Mouse (Mus musculus): Measurements from ENCODE around the gene Syt6.
"Not testable (repeated sequence)": the region's sequence is repeated elsewhere in the genome, so short reads cannot be mapped to it uniquely, and the experiment has no call there.

Syt6 gene

DNA sequence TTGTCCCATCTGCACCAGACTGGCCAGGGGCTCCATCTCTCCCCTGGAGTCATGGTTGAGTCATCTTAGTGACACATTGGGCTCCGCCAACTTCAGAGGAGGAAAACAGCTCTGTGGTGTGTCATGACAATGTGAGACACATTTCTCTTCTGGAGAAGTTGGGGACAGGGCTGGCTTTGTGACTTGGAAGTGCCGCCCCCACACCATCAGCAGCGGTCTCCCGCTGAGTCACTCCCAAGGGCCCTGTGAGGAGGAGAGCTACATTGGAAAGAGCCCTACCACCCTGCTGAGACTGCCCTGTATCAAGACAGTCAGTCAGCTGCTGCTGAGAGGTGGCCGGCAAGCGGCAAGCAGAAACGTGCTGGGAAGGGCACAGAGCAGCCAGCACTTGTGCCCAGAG lies 26.0 kb downstream of the Syt6 start:
- no peak for DNase-seq (ENCODE audit: low spot score in 2 of 2)

DNA sequence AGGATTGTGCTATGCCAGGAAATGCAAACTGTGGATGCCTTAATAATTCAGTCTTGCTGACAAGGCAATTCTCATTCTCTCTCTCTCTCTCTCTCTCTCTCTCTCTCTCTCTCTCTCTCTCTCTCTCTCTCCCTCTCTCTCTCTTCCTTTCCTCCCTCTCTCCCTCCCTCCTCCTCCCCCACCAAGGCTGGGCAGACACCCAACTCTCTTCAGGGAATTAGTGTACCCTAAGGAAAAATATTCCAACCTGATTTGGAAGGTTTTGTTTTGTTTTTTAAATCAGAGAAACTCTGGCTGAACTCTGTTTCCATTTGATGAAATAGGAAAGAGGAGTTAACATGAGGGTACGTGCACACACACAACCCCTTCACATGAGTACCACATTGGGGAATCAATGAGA lies 26.5 kb downstream of the Syt6 start:
- DNase-seq (ENCODE audit: low spot score in 2 of 2), result no peak

DNA sequence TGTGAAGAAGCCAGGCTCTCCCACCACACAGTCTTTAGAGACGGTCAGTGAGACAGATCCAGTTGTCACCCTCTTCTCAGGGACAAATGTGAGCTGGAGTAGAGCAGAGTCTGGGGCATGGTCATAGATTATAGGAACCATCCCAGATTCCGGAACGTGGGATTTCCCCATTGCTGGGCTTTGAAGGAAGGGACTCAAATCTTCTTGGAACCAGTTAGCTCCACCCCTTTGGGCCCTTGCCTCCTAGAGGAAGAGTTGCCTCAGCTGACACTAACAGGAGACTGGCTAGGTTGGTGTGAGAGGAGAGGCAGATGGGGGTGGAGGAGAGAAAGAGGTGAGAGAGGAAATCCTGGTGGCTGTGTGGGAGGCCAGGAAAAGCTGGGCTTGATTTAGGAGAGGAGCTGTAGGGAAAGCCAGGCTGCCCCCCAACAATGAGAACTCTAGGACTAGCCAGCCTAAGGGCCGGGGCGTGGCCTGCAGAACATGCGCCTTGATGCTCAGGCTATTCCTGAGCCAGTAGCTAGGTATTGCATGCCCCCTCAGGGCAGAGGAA lies 31.1 kb downstream of the Syt6 start:
- no peak for DNase-seq (ENCODE audit: low spot score in 2 of 2)

DNA sequence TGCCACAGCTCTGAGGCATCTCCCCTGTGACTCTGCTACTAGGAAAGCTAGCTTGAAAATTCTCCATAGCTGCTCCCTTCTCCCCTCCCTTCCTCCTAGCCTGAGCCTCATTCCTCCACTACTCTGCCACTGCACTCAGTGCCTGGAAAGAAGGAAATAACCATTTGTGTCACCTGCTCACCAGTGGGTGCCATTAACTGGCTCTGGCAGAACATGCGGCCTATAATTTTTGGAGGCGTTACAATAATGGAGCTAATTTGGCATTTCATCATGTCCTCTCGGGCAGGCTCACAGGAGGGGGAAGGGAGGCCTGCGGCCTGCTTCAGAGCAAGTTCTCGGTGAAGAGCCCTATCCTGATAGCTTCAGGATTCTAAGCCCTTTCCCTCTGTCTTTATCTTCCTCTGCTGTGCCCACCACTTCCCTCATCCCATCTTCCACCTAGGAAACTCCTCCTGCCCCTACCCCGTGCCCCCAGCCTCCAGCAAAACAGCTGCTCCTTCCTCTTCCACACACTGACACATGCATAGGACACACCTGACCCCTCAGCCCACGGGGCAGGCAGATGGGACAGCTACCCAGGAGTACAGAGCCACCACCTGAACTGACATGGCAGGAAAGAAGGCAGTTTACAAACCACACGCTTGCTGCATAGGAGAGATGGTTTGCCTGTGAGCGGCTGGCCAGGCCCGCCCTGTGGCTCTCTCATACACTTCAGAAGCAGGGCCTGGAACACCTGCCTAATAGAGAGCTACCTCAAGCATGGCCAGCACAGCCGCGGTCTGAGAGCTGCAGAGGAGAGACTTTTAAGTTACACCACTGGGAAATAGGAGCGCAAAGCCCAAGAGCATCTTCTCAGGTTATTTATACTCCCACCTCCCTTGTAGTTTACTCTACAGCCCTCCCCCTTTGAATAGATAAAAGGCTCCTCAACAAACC lies 31.9 kb downstream of the Syt6 start:
- DNase-seq (ENCODE audit: low spot score in 2 of 2), result no peak

DNA sequence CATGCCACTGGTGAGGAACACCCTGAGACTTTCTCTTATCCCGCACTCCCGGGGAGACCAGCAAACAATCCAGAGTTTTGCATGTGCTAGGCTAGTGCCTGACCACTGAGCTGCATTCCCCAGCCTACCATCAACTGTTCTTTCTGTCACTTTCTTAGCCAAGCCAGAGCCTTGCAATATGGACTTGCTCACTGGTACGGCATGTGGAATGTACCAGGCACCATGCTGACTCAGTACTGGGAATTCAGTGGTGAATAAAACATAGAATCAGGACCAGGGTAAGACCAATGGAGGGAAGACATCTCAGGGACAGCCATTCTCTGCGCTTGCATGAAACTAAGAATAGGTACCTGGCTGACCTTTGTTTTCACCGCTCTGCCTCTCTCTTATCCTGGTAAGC lies 35.2 kb downstream of the Syt6 start:
- no peak for DNase-seq (ENCODE audit: low spot score in 2 of 2)

DNA sequence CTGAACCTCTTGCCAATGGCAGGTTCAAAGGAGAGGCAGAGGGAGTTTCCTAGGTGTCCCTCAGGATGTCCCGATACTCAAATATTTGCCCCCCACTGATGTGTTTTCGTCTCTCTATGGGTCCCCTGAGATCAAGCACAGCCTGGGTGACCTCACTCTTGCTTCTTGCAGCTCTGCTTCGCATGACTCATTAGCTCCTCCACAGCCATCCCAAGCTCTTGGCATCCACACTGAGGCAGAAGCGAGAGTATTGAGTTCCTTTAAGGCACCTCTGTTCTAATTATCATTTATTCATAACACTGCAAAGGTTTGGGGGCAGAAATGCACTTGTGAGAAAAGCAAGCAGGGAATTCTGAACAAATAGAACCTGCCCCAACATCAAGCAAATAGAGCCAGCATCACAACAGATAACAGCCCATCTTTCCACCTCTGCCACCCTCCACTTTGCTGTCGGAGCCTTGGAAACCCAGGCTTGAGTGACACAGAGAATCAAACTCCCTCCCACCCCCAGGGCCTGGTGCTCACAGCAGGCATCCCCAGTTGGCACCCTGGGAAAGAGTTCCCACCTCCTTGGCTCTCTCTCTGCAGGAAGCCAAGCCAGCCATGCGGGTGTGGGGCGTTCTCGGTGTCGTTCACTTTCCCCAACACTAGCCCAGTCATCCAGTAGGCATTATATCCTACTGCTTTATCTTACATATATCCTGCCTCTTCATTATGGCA lies 37.8 kb downstream of the Syt6 start:
- no peak for DNase-seq (ENCODE audit: low spot score in 2 of 2)

DNA sequence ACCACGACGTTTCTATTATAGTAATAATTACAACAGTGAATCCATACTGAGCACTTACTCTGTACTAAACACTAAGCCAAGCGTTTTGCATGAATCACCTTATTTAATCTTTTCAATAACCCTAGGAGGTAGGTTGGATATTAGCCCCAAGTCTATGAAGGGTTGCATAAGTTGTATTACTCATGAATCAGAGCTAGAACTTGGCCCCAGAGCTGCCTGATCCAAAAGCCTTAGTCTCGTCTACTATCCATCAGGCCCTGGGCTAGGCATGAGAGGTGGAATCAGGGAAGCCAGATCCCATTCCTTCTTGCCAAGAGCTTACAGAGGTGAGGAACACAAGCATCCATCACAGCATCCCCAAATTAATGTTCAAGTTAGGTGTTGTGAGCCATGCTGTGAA lies 40.6 kb downstream of the Syt6 start:
- DNase-seq (ENCODE audit: low spot score in 2 of 2), result no peak

DNA sequence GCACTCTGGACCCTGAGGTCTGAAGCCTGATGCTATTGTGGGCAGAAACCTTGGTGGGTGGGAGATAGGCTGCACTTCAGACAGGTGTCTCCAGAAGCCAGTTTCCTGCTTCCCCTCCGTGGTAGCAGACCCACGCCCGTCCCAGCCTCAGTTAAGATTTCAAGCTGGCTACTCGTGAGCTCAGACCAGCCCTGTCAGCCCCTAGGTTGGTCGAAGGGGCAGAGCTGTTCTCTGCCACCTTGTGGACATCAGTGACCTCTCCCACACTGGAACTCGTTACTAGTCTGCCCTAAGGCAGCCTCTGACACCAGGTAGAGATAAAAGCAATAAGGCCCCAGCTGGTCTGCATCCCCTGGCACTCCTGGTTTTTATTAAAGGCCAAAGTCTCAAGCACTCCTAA lies 42.0 kb downstream of the Syt6 start:
- no peak for DNase-seq (ENCODE audit: low spot score in 2 of 2)

DNA sequence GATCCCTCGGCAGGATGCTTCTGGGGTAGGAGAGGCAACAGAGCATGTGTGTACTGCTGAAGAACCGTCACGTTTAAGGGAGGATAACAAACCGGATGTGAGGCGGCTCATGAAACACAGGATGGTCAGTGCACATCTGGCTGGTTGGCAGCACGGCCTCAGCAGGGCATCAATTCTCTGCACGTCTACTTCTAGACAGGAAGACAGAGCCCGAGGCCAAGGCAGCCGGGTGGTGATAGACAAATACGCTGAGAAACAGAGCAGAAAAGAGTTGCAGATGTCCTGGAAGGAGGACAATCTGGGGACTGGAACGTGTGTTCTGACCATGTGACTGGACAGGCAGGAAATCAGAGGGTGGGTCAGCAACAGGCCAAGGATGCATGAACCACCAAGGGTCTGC lies 45.1 kb downstream of the Syt6 start:
- no peak for DNase-seq (ENCODE audit: low spot score in 2 of 2)

DNA sequence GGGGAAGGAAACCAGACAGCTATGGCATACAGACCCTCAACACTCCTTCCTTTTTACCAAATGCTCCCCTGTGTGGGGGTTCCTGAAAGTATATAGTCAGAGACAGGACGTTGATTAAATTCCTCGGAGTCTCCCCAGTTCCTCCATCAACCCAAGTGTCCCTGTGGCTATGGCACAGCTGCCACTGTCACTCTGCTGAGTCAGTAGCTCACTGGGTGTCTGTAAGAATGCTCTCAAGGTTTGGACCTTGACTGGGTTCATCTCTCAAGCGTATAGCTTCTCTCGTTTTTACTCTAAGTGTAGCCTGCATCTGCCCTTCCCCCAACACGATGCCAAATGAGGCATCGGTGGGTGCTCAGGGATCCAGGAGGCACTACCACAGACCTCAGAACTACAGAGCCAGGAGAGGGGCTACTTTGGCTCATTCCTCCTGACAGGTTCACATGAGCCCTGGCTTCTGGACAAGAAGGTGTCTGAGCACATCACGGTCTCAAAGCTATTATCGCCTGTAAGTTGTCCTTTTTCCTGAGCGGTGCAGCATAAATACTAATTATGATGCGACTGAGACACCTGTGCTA lies 49.0 kb downstream of the Syt6 start:
- DNase-seq (ENCODE audit: low spot score in 2 of 2), result no peak

DNA sequence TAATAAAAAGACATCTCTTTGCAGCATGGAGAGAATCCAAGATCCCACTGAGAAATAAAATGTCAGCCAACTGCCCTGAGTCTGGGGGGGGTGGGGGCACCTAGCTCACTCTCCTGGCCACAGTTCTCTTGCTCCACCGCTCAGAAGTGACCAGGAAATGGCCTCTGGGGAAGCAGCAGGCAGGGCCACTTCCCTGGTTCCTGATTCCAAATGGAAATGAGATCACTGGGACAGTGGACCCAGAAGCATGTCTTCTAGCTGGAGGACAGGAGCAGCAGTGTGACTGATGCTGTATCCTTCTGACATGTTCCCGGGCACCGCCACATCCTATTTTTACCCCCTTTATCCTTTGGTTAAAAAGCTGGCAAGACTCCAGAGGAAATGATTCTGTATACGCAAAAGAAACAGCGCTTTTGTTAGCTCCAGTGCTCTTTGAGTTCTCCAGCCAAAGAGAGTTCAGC lies 49.6 kb downstream of the Syt6 start:
- no peak for DNase-seq (ENCODE audit: low spot score in 2 of 2)

DNA sequence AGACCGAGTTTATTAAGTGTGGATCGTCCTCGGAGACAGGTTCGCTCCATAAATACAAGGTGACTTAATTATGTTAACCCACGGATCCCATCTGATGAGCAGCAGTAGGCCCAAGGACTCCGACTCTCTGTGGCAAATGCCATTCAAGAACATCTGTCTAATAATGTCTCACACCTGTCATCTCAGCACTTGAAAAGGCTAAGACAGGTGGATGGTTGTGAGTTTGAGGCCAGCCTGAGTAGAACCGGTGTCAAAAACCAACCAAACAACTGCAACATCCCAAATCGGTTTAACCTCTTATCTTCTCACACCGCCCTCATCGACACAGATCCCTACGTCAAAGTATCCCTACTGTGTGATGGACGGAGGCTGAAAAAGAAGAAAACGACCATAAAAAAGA lies 50.1 kb downstream of the Syt6 start:
- DNase-seq (ENCODE audit: low spot score in 2 of 2), result no peak

DNA sequence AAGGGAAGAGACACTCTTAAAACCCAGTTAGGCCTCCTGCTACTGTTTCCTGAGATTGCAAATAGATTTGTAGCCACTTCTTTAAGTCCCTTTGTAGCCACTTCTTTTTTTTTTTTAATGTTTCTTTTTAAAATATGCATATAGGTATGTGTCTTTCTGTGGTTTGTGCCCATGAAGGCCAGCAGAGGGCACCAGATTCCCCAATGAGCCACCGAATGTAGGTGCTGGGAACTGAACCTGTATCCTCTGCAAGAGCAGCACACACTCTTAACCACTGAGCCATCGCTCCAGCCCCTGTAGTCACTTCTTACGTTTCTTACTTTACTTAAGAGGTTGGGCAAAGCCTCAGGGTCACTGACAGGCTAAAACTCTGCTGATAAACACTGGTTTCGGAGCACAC lies 51.5 kb downstream of the Syt6 start:
- DNase-seq (ENCODE audit: low spot score in 2 of 2), result no peak

DNA sequence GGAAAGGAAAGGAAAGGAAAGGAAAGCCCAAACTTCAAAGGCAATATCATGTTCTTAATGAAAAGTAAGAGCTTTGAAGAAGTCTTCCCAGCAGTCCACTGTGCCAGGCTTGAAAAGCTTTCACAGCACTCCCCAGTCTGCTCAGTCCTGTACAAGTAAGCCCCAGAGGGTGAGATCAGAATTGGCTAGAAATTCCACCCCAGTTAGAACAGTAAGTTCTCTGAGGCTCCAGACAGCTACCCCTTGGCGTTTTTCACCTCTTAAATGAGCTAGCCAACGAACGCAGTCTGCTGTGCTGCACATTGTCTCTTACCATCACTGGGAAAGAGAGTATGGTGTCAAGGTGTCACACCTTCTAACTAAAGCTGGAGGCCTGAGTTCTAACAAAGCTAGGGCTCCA lies 52.6 kb downstream of the Syt6 start:
- DNase-seq (ENCODE audit: low spot score in 2 of 2), result no peak

DNA sequence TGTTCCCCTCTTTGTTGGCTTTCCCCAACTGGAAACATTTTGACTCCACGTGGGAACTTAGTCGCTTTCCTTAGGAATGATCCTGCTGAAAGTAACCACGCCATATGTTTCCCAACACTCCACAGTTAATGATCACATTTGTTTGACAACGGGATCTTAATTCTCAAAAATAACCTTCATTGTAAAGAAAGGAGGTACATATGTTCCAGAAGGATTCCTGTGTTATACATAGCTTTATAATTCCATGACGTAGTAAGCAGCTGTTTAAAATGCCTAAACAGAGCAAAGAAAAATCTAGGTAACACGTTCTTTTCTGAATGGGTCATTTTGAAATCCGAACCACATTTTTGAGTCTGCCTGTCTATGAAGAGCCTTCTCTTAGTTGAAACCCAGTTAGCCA lies 58.1 kb downstream of the Syt6 start:
- DNase-seq (ENCODE audit: low spot score in 2 of 2), result no peak

DNA sequence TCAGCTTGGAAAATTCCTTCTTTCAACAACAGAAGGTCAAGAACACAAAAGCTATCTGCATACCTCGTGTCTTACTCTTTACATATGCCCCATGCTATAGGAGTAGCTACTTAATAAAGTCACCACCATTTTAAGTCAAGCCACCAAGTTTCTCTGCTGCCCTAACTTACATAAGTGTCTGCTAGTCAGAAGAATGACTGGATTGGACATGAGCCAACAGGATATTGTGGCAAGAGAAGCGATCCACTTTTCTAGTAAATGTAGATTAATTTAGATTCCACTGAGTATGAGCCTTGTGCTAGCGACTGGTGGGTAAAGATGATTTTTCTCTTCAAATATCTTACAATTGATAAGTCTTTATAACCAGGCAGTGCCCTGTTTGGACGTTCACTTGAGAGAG lies 58.8 kb downstream of the Syt6 start:
- no peak for DNase-seq (ENCODE audit: low spot score in 2 of 2)

DNA sequence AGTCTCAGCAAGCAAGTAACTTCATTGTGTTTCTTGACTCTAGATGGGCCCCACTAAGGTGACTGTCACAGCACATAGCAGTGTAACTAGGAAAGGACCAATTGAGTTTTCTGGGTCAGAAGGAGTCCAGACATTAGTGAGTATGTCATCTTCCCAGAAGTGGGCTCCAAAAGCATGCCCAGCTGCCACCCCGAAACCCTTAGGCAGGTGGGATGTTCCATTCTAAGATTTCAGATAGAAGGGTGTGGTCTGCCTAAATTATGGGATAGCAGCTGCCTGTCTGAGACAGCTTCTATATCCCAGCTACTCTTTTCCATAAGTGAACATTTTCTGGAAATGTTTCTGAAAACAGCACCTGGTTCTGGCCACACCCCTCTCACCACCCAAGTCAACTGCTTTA lies 59.2 kb downstream of the Syt6 start:
- no peak for DNase-seq (ENCODE audit: low spot score in 2 of 2)

DNA sequence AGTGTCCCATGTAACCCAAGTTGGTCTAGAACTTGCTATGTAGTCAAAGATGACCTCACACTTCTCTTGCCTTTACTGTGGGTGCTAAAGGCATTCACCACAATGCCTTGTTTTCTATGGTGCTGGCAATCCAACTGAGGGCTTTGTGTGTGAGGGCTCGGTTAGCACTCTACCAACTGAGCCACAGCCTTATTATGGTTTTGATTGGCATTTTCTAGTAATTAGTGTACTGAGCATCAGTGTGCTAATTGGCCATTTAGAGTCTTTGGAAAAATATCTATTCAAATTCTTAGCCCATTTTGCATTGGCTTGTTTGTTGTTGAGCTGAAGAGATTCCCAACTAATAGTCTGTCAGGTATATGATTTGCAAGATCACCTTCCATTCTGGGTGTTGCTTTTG lies 62.6 kb downstream of the Syt6 start:
- DNase-seq (ENCODE audit: low spot score in 2 of 2), result no peak

DNA sequence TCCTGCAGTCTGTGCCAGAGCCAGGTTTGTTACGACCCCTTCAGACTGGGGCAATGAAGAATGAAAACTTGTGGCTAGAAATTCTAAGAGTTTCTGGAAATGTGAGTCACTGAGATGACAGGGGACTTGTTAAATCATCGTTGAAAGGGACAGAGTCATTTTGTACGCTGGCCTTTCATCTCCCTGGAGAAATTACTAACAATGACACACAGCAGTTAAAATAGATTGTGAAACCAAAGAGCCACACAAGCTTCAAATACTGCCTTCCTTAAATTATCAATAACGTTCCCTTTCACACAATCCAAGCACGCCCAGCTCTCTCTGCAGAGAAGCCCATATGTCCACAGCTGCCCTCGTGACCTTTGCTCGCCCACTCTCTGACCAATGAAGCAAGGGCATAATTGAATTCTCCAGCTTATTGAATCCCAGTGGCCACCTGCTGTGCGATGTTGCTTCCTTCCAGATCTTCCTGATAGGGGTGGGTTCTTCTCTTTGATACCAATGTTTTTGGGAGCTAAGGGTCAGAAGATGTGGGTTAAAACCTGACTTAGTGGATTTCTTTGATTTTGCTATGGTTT lies 65.3 kb downstream of the Syt6 start:
- DNase-seq (ENCODE audit: low spot score in 2 of 2), result no peak

DNA sequence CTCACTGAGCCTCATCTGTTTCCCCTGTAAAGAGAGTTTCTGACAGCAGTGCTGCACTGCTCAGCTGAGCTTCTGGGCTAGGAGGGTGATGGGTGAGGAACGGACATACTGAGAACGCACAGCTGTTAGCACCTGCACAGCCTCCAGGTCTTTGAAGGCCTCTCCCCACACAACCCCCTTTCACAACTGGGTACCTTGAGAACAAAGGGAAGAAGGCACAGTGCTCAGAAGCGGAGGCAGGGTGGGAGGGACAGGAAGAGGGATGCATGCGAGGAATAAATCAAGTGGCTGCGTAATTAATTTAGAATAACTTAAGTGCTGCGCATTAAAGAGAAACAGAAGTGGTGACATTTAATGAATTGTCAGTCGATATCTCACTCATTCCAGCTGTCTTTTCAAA lies 66.3 kb downstream of the Syt6 start:
- DNase-seq (ENCODE audit: low spot score in 2 of 2), result no peak

DNA sequence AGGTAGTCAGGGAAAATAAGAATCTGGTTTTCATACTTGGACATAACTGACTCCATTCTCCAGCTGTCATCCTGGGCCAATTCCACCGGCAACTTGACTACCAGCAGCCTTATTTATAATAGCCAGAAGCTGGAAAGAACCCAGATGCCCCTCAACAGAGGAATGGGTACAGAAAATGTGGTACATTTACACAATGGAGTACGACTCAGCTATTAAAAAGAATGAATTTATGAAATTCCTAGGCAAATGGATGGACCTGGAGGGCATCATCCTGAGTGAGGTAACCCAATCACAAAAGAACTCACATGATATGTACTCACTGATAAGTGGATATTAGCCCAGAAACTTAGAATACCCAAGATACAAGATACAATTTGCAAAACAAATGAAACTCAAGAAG lies 70.9 kb downstream of the Syt6 start, which contains the start of gene Atg4a-ps:
Gene Atg4a-ps (minus strand): TSS at position 101 of the 400 bp plus-strand sequence.
- not testable (repeated sequence) for DNase-seq (ENCODE audit: low spot score in 2 of 2)

Data from spleen, postnatal 4 days (tissue).